Mouse (Mus musculus) adrenal gland, postnatal 36 days (tissue): Measurements from ENCODE around the gene Arl11. TPM values are rescaled to one million over a fixed set of nuclear protein-coding genes. Genes with fewer than 3 reads are reported as not detected.

Experiments
- DNase-seq, 2 experiments: peaks; one replicate each; pipeline ENCODE4 v3.0.0; 2021; ENCODE audit warnings: mixed read lengths in 1 of 2
- total RNA-seq, 2 experiments: library from RNA; stranded (reverse); gene quantifications; 2 replicates each; pipeline ENCODE4 v1.2.3; 2021

Arl11 gene
- total RNA-seq, 2 experiments from 2014 or later, result 0.49 to 2.1 TPM

- DNase-seq, result peak; percentile 57 to 68
These were observed 18.3 kb downstream of the Arl11 start for GRCm38 (mm10) chr14:61327618-61328450.

DNA sequence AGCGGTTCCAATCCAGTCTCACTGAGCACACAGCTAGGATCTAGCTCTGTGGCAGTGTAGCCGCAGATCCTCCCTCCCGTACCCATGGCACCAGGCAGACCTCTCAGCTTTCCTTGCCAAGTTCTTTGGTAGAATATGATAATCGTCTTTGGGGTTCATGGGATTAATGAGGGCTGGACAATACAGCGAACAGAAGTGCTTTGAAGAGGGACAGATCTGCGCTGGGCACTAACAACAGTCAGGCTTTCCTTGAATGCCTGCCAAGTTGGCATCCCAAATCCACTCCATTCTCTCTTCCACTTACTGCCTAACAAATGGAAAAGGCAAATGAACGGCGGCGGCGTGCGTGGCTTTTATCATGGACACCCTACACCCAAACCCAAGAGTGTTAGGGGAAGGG is 21.0 kb downstream of the Arl11 start:
- peak; percentile 68 for DNase-seq

DNA sequence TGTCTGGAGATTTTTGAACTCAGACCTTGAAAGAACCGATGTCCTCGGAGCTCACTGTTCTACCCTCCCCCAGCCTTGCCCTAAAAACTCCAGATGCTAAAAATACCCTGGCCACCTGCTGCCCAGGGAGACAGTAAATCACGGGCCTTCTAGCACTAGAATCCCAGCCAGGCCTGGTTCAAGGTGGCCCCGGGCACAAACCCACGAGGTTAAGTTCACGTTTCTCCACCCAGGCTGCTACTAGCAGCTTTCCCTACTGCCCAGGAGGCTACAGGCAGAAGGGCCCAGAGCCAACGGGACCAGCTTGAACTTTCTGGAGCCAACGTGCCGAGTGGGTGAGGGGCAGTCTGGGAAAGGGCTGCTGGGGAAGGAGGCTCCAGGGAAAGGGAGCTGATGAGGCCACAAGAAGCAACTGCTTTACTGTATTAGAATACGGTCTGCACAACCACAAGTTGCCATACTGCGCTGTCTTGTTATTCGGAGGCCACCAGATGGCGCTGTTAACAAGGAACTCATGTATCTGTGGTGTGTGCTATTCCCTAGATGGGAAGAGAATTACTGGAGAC is 21.5 kb downstream of the Arl11 start:
- peak; percentile 87 for DNase-seq

GRCm38 (mm10) chr14:61339381-61339780 is 29.8 kb downstream of the Arl11 start:
- DNase-seq, result no peak

DNA sequence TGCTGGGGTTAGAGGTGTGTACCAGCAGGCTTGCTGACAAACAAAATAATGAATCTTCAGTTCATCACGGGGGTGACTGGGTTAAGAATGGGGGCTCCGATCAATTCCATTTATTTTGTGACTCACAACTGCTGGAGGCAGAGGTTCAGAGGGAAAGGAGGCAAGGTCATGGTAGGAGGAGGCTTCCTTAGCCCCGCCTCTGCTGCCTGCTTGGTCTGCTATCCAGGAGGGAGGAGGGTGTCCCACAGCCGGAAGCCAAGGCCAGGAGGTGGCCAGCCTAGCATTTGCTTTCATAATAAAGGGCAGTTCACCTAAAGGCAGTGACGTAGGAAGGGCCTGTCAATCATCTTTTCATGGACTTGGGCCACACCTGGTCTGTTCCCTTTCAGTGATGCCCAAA is 35.0 kb downstream of the Arl11 start:
- peak; percentile 56 to 60 for DNase-seq

- no peak for DNase-seq
These were observed 37.5 kb downstream of the Arl11 start for GRCm38 (mm10) chr14:61346827-61347698.

DNA sequence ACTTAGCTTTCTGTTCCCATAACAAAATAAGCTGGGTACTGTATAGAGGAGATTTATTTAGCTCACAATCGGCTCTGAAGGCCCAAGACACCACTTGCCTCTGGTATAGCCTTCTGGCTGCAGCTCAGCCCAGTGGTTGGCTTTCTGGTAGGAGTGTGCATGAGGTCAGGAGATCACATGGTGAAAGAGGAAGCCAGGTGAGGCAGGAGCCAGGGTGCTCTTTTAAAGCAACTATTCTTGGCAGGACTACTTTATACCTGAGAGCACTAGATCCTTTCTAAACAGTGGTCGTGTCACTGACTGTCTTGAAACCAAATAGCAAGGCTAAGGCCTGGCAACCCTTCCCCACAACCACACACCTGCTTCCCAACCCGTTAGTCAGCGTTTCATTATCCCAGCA is 40.3 kb downstream of the Arl11 start:
- DNase-seq, result no peak

DNA sequence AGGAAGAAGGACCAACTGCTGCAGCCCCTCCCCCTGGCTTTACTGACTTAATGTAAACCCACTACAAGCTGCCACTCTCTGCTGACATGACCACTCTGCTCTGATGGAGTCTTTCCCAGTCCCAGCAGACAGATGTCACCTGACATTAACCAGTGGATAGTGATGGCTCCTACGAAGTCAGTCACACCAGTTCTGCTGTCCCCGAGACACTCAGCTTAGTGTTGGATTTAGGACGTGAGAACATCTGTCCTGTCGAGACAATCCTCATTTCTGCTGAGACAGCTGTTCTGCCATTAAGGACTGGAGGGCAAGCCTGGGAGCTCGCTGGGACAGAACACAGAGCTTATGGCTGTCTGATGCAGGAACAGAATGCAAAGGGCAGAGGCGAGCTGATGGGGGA is 41.3 kb downstream of the Arl11 start:
- DNase-seq, result no peak

- DNase-seq, result peak in 1 of 2 experiments; percentile 16
These were observed 45.0 kb downstream of the Arl11 start for GRCm38 (mm10) chr14:61354251-61355235.

GRCm38 (mm10) chr14:61360131-61360980 is 50.8 kb downstream of the Arl11 start, which contains the start of gene Ebpl:
Gene Ebpl (minus strand): TSS chr14:61360439.
- peak; percentile 96 to 98 for DNase-seq

GRCm38 (mm10) chr14:61360981-61361511 is 51.5 kb downstream of the Arl11 start:
- no peak for DNase-seq

Other genes with a start within 250 kb of the Arl11 start
- 1 to 10 TPM; 7.0 to 8.8 TPM for gene Sacs, start 171.3 kb upstream of the Arl11 start, total RNA-seq
- 1 to 10 TPM in 1 of 2 experiments, under 1 TPM in 1; 0.73 to 1.9 TPM for gene Sgcg, start 51.3 kb upstream of the Arl11 start, total RNA-seq
- 1 to 10 TPM; 2.3 to 4.0 TPM for gene Ebpl, start 50.7 kb downstream of the Arl11 start, total RNA-seq
- gene Kpna3, start 130.1 kb downstream of the Arl11 start, total RNA-seq, result 10 to 100 TPM; 32.4 to 36.8 TPM
- 10 to 100 TPM; 18.7 to 23.8 TPM for gene Spryd7, start 247.1 kb downstream of the Arl11 start, total RNA-seq